Mouse (Mus musculus): Measurements from ENCODE around the gene Zfp62.

DNA sequence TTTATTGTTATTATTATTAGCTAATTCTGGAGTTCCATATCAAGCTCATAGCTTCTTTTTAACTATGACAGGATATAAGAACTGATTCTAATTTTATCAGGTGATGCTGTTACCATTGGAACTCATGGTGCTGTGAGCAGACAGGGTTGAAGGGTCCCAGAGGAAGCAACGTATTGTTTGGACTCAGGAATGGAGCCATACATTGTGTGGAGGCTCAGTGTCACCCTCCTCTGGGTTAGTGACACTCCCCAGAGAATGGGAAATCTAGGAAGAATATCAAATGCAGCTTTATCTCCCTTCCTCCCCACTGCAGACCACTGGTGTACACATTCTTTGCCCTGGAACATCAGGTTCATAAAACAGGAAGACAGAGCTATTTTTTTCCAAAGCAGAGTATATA, 19.9 kb upstream of the Zfp62 start:
- TF ChIP-seq POLR2A (IDR thresholded peaks at IDR 0.05; ENCODE audit: insufficient read length, low read depth) (no peak), POLR2AphosphoS2 (IDR thresholded peaks at IDR 0.05; ENCODE audit: insufficient read length, low read depth) (no peak), USF1 (IDR thresholded peaks at IDR 0.05; ENCODE audit: low read depth) (no peak), E2F4 (IDR thresholded peaks at IDR 0.05; ENCODE audit: insufficient read depth) (no peak), MYOD1 (IDR thresholded peaks at IDR 0.05; ENCODE audit: control insufficient read depth in 1 of 3, insufficient read length in 2 of 3, low read depth in 2 of 3) (no peak), CEBPB (IDR thresholded peaks at IDR 0.05; ENCODE audit: insufficient read depth, poor library complexity, severe bottlenecking) (no peak)

All from myocyte (in vitro differentiated cells).